Mouse (Mus musculus): ENCODE results near the gene Ifnar2. TPM values are rescaled to one million over a fixed set of nuclear protein-coding genes. Genes with fewer than 3 reads are reported as not detected.

The Ifnar2 gene
- 130 and 164 TPM in 2 replicates for total RNA-seq (2014; fragmentation: Nextera tagmentation)
- 115 and 139 TPM in 2 replicates for total RNA-seq (2017)

GRCm38 (mm10) chr16:91372577-91373472 is at the start of gene Ifnar2:
TSS of gene Ifnar2 (plus strand) at chr16:91372783.
- peak; percentile 85 for ATAC-seq (replicated peaks; ENCODE audit: poor library complexity, severe bottlenecking)

GRCm38 (mm10) chr16:91327605-91328004 is 45.0 kb upstream of the Ifnar2 start:
- ATAC-seq (replicated peaks; ENCODE audit: poor library complexity, severe bottlenecking): no peak

GRCm38 (mm10) chr16:91328922-91329321 is 43.7 kb upstream of the Ifnar2 start:
- ATAC-seq (replicated peaks; ENCODE audit: poor library complexity, severe bottlenecking): no peak

GRCm38 (mm10) chr16:91330496-91330895 is 42.1 kb upstream of the Ifnar2 start:
- no peak for ATAC-seq (replicated peaks; ENCODE audit: poor library complexity, severe bottlenecking)

GRCm38 (mm10) chr16:91331153-91331552 is 41.4 kb upstream of the Ifnar2 start:
- ATAC-seq (replicated peaks; ENCODE audit: poor library complexity, severe bottlenecking): no peak

- ATAC-seq (replicated peaks; ENCODE audit: poor library complexity, severe bottlenecking): no peak
These were observed 39.7 kb upstream of the Ifnar2 start for GRCm38 (mm10) chr16:91332880-91333279.

GRCm38 (mm10) chr16:91334190-91334893 is 38.2 kb upstream of the Ifnar2 start:
- ATAC-seq (replicated peaks; ENCODE audit: poor library complexity, severe bottlenecking): no peak

GRCm38 (mm10) chr16:91336753-91337152 is 35.8 kb upstream of the Ifnar2 start:
- ATAC-seq (replicated peaks; ENCODE audit: poor library complexity, severe bottlenecking): no peak

- ATAC-seq (replicated peaks; ENCODE audit: poor library complexity, severe bottlenecking): no peak
These were observed 35.1 kb upstream of the Ifnar2 start for GRCm38 (mm10) chr16:91337480-91337879.

GRCm38 (mm10) chr16:91346491-91346890 is 26.1 kb upstream of the Ifnar2 start:
- ATAC-seq (replicated peaks; ENCODE audit: poor library complexity, severe bottlenecking): no peak

GRCm38 (mm10) chr16:91347491-91348263 is 24.9 kb upstream of the Ifnar2 start:
- peak; percentile 49 for ATAC-seq (replicated peaks; ENCODE audit: poor library complexity, severe bottlenecking)

GRCm38 (mm10) chr16:91348264-91348565 is 24.4 kb upstream of the Ifnar2 start:
- no peak for ATAC-seq (replicated peaks; ENCODE audit: poor library complexity, severe bottlenecking)

GRCm38 (mm10) chr16:91348588-91349330 is 23.8 kb upstream of the Ifnar2 start:
- no peak for ATAC-seq (replicated peaks; ENCODE audit: poor library complexity, severe bottlenecking)

- ATAC-seq (replicated peaks; ENCODE audit: poor library complexity, severe bottlenecking): no peak
These were observed 20.5 kb upstream of the Ifnar2 start for GRCm38 (mm10) chr16:91352084-91352562.

- ATAC-seq (replicated peaks; ENCODE audit: poor library complexity, severe bottlenecking): peak; percentile 28
These were observed 19.8 kb upstream of the Ifnar2 start for GRCm38 (mm10) chr16:91352749-91353148.

- no peak for ATAC-seq (replicated peaks; ENCODE audit: poor library complexity, severe bottlenecking)
These were observed 19.4 kb upstream of the Ifnar2 start for GRCm38 (mm10) chr16:91353177-91353576.

GRCm38 (mm10) chr16:91353638-91354037 is 18.9 kb upstream of the Ifnar2 start:
- no peak for ATAC-seq (replicated peaks; ENCODE audit: poor library complexity, severe bottlenecking)

GRCm38 (mm10) chr16:91354599-91354998 is 18.0 kb upstream of the Ifnar2 start:
- peak; percentile 65 for ATAC-seq (replicated peaks; ENCODE audit: poor library complexity, severe bottlenecking)

- ATAC-seq (replicated peaks; ENCODE audit: poor library complexity, severe bottlenecking): peak; percentile 65
These were observed 17.4 kb upstream of the Ifnar2 start for GRCm38 (mm10) chr16:91355160-91355559.

Measured in granulocyte monocyte progenitor cell, adult 5-6 weeks (primary cell).